Mouse (Mus musculus): Measurements from ENCODE around the gene Cd200r3. TPM values are rescaled to one million over a fixed set of nuclear protein-coding genes. Genes with fewer than 3 reads are reported as not detected.

Cd200r3 gene
- total RNA-seq, 2 experiments from 2014 or later: 4.6 to 8.8 TPM

- no peak for ATAC-seq (replicated peaks; ENCODE audit: low FRiP score, poor library complexity, severe bottlenecking)
Observed at GRCm38 (mm10) chr16:45025321-45025720, 81.8 kb downstream of the Cd200r3 start.

DNA sequence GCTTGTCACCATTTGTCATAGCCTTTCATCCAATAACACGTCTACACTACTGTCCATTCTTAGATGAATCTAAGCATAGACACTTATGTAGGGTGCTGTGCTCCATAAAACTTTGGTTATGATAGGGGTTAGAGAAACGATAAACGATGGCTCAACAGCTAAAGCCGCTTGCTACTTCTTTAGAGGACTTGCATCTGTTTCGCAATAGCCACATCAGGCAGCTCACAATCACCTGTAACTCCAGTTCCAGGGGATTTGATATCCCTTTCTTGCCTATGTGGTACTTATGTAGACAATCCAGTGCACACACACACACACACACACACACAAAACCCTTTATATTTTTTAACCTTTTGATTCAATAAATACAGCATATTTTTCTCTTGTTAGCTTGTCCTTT lies 85.6 kb downstream of the Cd200r3 start:
- no peak for ATAC-seq (replicated peaks; ENCODE audit: low FRiP score, poor library complexity, severe bottlenecking)

DNA sequence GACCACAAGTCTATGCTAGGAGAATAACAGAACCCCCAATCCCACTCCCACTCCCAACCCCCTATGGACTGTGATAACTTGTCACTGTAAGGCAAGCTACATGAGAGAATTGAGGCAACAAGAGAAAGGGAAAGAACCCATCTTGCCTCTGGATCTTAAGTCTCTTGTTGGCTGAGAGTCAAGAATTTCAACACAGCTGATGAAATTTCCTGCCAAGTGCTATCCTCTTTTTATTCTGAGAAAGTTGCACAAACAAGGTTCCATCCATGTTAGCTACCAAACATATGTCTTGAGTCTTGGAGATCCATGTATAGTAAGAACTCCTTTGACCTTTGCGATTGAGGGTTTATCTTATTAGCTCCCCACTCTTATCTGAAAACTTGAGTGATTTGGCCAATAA lies 86.0 kb downstream of the Cd200r3 start:
- ATAC-seq (replicated peaks; ENCODE audit: low FRiP score, poor library complexity, severe bottlenecking): no peak

DNA sequence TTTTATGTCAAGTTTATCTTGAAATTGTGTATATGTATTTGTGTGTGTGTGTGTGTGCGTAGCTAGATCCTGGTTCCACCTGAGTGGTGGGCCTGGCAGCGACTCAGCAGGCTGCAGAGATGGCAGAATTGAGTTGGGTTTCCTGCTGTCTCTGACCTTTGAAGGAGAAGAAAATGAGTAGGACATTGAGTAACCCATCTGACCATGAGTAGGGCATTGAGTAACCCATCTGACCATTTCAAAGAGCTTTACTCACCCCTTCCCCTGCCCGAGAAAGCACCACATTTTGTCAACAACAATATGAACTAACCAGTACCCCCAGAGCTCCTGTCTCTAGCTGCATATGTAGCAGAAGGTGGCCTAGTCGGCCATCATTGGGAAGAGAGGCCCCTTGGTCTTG lies 86.6 kb downstream of the Cd200r3 start:
- ATAC-seq (replicated peaks; ENCODE audit: low FRiP score, poor library complexity, severe bottlenecking): no peak

- ATAC-seq (replicated peaks; ENCODE audit: low FRiP score, poor library complexity, severe bottlenecking): no peak
Observed at GRCm38 (mm10) chr16:45030796-45031195, 87.3 kb downstream of the Cd200r3 start.

Other genes starting within 250 kb of the Cd200r3 start
- 3.6 and 3.8 TPM in 2 replicates for gene Nepro, start 219.4 kb upstream of the Cd200r3 start, total RNA-seq (2015; ENCODE audit: low replicate concordance)
- 2.6 and 3.7 TPM in 2 replicates for gene Nepro, start 219.4 kb upstream of the Cd200r3 start, total RNA-seq (2017; ENCODE audit: low replicate concordance)
- gene Gtpbp8, start 197.3 kb upstream of the Cd200r3 start, total RNA-seq (2015; ENCODE audit: low replicate concordance): 4.2 and 5.0 TPM in 2 replicates
- gene Gtpbp8, start 197.3 kb upstream of the Cd200r3 start, total RNA-seq (2017; ENCODE audit: low replicate concordance): 3.5 and 5.0 TPM in 2 replicates
- gene Cd200r1, start 177.9 kb upstream of the Cd200r3 start, total RNA-seq (2015; ENCODE audit: low replicate concordance): 10.5 and 15.5 TPM in 2 replicates
- gene Cd200r1, start 177.9 kb upstream of the Cd200r3 start, total RNA-seq (2017; ENCODE audit: low replicate concordance): 5.1 TPM in 1 of 2 replicates, not detected in the other
- 3.2 TPM in 1 of 2 replicates, not detected in the other for gene Cd200r4, start 131.9 kb upstream of the Cd200r3 start, total RNA-seq (2015; ENCODE audit: low replicate concordance)
- gene Cd200r4, start 131.9 kb upstream of the Cd200r3 start, total RNA-seq (2017; ENCODE audit: low replicate concordance): not detected in 2 replicates
- gene Cd200r2, start 76.6 kb upstream of the Cd200r3 start, total RNA-seq (2015; ENCODE audit: low replicate concordance): not detected in 2 replicates
- not detected in 2 replicates for gene Cd200r2, start 76.6 kb upstream of the Cd200r3 start, total RNA-seq (2017; ENCODE audit: low replicate concordance)
- 0.36 TPM in 1 of 2 replicates, not detected in the other for gene Ccdc80, start 149.7 kb downstream of the Cd200r3 start, total RNA-seq (2015; ENCODE audit: low replicate concordance)
- gene Ccdc80, start 149.7 kb downstream of the Cd200r3 start, total RNA-seq (2017; ENCODE audit: low replicate concordance): 0.13 TPM in 1 of 2 replicates, not detected in the other
- gene Slc35a5, start 215.0 kb downstream of the Cd200r3 start, total RNA-seq (2015; ENCODE audit: low replicate concordance): 7.9 and 8.8 TPM in 2 replicates
- 1.7 and 7.7 TPM in 2 replicates for gene Slc35a5, start 215.0 kb downstream of the Cd200r3 start, total RNA-seq (2017; ENCODE audit: low replicate concordance)
- gene Atg3, start 215.1 kb downstream of the Cd200r3 start, total RNA-seq (2015; ENCODE audit: low replicate concordance): 20.9 and 28.1 TPM in 2 replicates
- 13.5 and 16.9 TPM in 2 replicates for gene Atg3, start 215.1 kb downstream of the Cd200r3 start, total RNA-seq (2017; ENCODE audit: low replicate concordance)